Mouse (Mus musculus): ENCODE results near the gene Mecp2.
A peak's percentile ranks its signal among the peaks of the same experiment; 100 is the strongest.

- TF ChIP-seq CTCF (IDR thresholded peaks at IDR 0.05) (no peak), EP300 (IDR thresholded peaks at IDR 0.05; ENCODE audit: insufficient read depth, low read depth, low read length) (peak; percentile 50; the same call in 1 of the 2 replicates), POLR2A (IDR thresholded peaks at IDR 0.05; ENCODE audit: insufficient read depth, low read depth, low read length) (no peak)
Observed at GRCm38 (mm10) chrX:74067891-74068290, 67.3 kb downstream of the Mecp2 start.
